Mouse (Mus musculus) heart, postnatal 0 days (tissue): ENCODE data around the gene Ctbs. TPM values are rescaled to one million over a fixed set of nuclear protein-coding genes. Genes with fewer than 3 reads are reported as not detected.

Experiments used
- ATAC-seq: fragments of 200-750 bp; cut with Nextera tagmentation; 2 replicates; pipeline ENCODE4 v1.8.0; 2017; ENCODE audit warnings: low read depth, moderate number of reproducible peaks, moderate library complexity; ENCODE audit not compliant: insufficient read depth
- DNase-seq: peaks from one replicate; pipeline ENCODE4 v3.0.0-alpha.2; 2016; ENCODE audit warnings: low spot score
- H3K27ac ChIP-seq: fragments of 300-500 bp; sonication (generic); 2 replicates; pipeline ENCODE4 v1.5.1; 2014; ENCODE audit warnings: low read depth, mild to moderate bottlenecking
- H3K27me3 ChIP-seq: fragments of 300-500 bp; sonication (generic); 2 replicates; pipeline ENCODE4 v1.6.1; 2014; ENCODE audit warnings: low read length, mixed read lengths; ENCODE audit not compliant: control insufficient read depth, insufficient read depth
- H3K36me3 ChIP-seq: fragments of 300-500 bp; sonication (generic); replicated peaks from 2 replicates; pipeline ENCODE4 v1.6.1; 2014; ENCODE audit warnings: low read length, mixed read lengths; ENCODE audit not compliant: control insufficient read depth, insufficient read depth
- H3K4me1 ChIP-seq: fragments of 300-500 bp; sonication (generic); 2 replicates; pipeline ENCODE4 v1.6.1; 2014; ENCODE audit warnings: antibody characterized with exemption; ENCODE audit not compliant: control insufficient read depth, insufficient read depth
- H3K4me2 ChIP-seq: fragments of 300-500 bp; sonication (generic); 2 replicates; pipeline ENCODE4 v1.6.1; 2014; ENCODE audit warnings: low read depth, mild to moderate bottlenecking, low read length, moderate library complexity
- H3K4me3 ChIP-seq: fragments of 300-500 bp; sonication (generic); 2 replicates; pipeline ENCODE4 v1.5.1; 2014; ENCODE audit warnings: low read depth, low read length
- H3K9ac ChIP-seq: fragments of 300-500 bp; sonication (generic); replicated peaks from 2 replicates; pipeline ENCODE4 v1.6.1; 2014; ENCODE audit warnings: low read depth, low read length, mixed read lengths
- H3K9me3 ChIP-seq: fragments of 300-500 bp; sonication (generic); replicated peaks from 2 replicates; pipeline ENCODE4 v1.6.1; 2016; ENCODE audit warnings: low read length; ENCODE audit not compliant: control insufficient read depth
- CTCF ChIP-seq: IDR thresholded peaks from 2 replicates; pipeline ENCODE4 v1.5.1; 2016; ENCODE audit warnings: antibody characterized with exemption, control low read depth, low read depth
- EP300 ChIP-seq: IDR thresholded peaks from 2 replicates; pipeline ENCODE4 v1.6.1; 2016; ENCODE audit warnings: antibody characterized with exemption, low read depth
- WGBS: fragments of 180-500 bp; shearing (Covaris S2); extraction: QIAGEN DNeasy Blood & Tissue Kit; methylation state at CpG from one replicate; pipeline ENCODE4 v1.1.7; 2014; 5-methylcytosine and 5-hydroxymethylcytosine counted together
- polyA plus RNA-seq: library from polyadenylated mRNA; unstranded; fragments of >200 nt; fragmentation: Nextera tagmentation; extraction: Ambion mirVana; gene quantifications from 2 replicates; pipeline ENCODE4 v1.2.1, GENCODE M21; 2015
- total RNA-seq: library from RNA; depleted of rRNA; stranded (reverse); fragments of >200 nt; gene quantifications from 2 replicates; pipeline ENCODE4 v1.2.3, GENCODE M21; 2014; ENCODE audit warnings: low replicate concordance

Ctbs gene
- total and polyA plus RNA-seq, 2 experiments from 2014 or later: 4.2 to 6.6 TPM

DNA sequence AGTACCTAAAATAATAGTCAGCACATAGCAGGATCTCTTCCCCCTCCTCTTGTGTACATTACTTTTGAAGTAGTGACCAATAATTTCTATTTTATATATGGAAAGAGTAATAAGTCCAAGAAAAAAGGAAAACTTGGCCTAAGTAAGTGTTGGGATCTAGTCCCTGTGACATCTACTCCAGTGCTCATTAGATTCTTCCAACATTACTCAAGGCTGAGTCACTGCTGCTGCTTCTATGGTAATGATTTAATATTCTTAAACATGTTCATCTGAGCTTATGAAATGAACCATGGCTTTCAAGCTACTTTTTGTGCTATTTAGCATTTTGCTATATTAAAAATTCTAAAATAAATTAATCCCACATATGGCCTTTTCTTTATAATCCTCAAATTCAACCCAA is 24.1 kb downstream of the Ctbs start:
- H3K9ac ChIP-seq: no peak overlapping the region
- no peaks in the 10 kb centered on the region for H3K4me1 ChIP-seq
- no peaks in the 10 kb centered on the region for H3K27me3 ChIP-seq
- ATAC-seq (no peak), DNase-seq (no peak)
- no peak overlapping the region for H3K27ac ChIP-seq
- no peaks in the 10 kb centered on the region for H3K9me3 ChIP-seq
- TF ChIP-seq EP300 (no peak), CTCF (no peak)
- no peak overlapping the region for H3K4me3 ChIP-seq
- no peak overlapping the region for H3K4me2 ChIP-seq
- no peaks in the 10 kb centered on the region for H3K36me3 ChIP-seq

DNA sequence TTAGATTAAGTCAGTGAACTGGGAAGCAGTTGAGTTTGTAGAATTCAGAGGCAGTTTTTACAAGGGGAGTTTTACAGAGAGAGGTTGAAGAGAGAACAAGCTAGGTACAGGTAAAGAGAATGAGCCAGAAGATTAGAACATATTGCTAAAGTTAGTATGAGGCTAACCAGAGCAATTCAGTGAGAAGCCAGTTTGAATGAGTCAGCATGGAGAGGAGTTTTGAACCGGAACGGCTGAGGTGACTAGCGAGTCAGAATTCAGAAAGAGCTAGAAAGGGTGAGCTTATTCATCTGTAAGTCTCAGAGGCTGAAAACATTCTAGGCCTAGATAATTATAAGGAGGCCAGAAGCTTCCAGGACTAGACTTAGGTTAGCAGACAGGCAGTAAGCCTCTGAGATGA is 24.8 kb downstream of the Ctbs start:
- TF ChIP-seq EP300: no peak
- TF ChIP-seq CTCF: no peak
- ATAC-seq (no peak), DNase-seq (no peak)
- Histone ChIP-seq H3K9ac (no peak overlapping the region), H3K4me3 (no peak overlapping the region), H3K27me3 (no peaks in the 10 kb centered on the region), H3K27ac (no peak overlapping the region), H3K9me3 (no peaks in the 10 kb centered on the region), H3K4me1 (no peaks in the 10 kb centered on the region), H3K4me2 (no peak overlapping the region), H3K36me3 (no peaks in the 10 kb centered on the region)
- 83% methylated on average over 3 of the region's 3 CpGs for WGBS

DNA sequence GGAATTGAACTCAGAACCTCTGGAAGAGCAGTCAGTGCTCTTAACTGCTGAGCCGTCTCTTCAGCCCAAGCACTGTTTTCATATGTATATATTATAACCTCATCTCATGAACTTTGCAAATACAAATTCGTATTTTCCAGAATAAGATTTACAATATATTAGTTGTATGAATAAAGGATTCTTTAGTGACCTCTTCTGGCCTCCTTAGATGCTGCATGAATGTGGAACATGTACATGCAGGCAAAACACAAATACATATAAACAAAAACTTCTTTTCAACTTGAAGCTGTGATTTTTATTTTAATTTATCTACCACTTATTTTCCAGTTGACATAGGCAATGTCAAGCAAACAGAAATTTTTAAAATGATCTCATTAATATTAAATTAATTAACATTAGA is 32.4 kb downstream of the Ctbs start:
- Histone ChIP-seq H3K27ac (no peak overlapping the region), H3K4me2 (no peak overlapping the region), H3K27me3 (no peaks in the 10 kb centered on the region), H3K4me3 (no peak overlapping the region), H3K4me1 (no peaks in the 10 kb centered on the region), H3K9ac (no peak overlapping the region), H3K9me3 (no peaks in the 10 kb centered on the region), H3K36me3 (no peaks in the 10 kb centered on the region)
- DNase-seq (no peak), ATAC-seq (no peak)
- 56% methylated on average over 2 of the region's 2 CpGs for WGBS
- no peak for TF ChIP-seq EP300
- TF ChIP-seq CTCF: peak; percentile 28

DNA sequence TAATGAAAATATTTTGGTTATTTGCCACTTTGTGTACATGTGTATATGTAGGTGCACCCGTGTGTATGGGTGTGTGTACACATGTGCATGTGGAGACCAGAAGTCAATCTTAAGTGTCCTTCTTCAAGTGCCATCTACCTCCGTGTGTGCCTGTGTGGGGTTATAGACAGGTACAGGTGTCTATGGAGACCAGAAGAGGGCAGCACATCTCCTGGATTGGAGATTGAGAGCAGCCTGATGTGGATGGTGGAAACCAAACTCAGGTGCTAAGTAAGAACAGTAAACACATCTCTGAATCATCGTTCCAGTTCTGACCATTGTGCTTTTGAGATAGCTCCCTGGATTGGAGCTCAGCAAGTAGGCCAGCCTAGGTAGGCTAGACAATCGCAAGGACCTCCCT is 36.9 kb downstream of the Ctbs start:
- Histone ChIP-seq H3K27ac (no peak overlapping the region), H3K9ac (no peak overlapping the region), H3K4me2 (no peak overlapping the region), H3K4me3 (no peak overlapping the region), H3K9me3 (no peaks in the 10 kb centered on the region), H3K27me3 (no peaks in the 10 kb centered on the region), H3K36me3 (no peaks in the 10 kb centered on the region), H3K4me1 (no peaks in the 10 kb centered on the region)
- TF ChIP-seq EP300 (no peak), CTCF (no peak)
- DNase-seq: no peak
- WGBS: 75% methylated on average over 4 of the region's 4 CpGs
- ATAC-seq: no peak

DNA sequence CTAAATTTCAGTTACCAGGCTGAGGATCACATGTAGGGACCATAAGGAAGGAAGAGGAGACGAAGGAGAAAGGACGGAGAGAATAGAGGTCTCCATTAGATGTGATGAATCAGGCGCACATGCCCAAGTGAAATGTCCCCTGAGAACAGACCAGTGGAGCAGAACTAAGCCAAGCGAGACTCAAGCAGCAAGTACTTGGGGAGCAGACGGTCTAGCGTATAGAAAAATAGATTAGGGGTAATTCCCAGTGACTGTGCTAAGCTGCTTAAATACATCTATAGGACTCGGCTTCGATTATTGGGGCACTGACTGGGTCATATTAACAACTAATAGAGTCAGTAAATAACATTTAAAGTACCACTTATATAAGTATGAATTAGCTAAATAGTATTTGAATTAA is 45.3 kb downstream of the Ctbs start:
- Histone ChIP-seq H3K9ac (no peak overlapping the region), H3K9me3 (no peaks in the 10 kb centered on the region), H3K27ac (no peak overlapping the region), H3K4me3 (no peak overlapping the region), H3K4me2 (no peak overlapping the region), H3K27me3 (no peaks in the 10 kb centered on the region), H3K36me3 (no peaks in the 10 kb centered on the region), H3K4me1 (no peaks in the 10 kb centered on the region)
- no peak for DNase-seq
- ATAC-seq: no peak
- WGBS: 87% methylated on average over 8 of the region's 8 CpGs
- TF ChIP-seq EP300: no peak
- TF ChIP-seq CTCF: no peak

DNA sequence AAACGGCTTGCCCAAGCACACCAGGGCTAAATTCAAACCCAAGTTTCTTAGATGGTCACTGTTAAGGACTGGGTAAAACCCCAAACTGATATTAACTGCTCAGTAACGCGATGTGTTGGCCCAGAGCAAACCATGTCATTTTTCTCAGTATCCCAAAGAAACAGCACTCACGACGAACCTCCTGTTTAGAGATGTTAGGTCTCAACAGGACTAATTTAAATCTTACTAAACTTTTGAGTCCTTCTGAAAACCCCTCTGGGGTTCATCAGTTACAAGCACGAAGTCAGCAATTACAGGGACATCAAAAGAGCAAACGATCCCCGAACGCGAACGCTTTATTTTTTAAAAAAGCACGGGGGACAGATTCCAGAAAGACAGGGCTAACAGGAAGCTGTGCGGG is 49.4 kb downstream of the Ctbs start:
- TF ChIP-seq EP300 (no peak), CTCF (no peak)
- Histone ChIP-seq H3K9ac (peak overlapping the region; percentile 94), H3K4me2 (peak overlapping the region; percentile 54), H3K9me3 (no peaks in the 10 kb centered on the region), H3K4me1 (peaks cover 16% of the 10 kb centered on the region), H3K36me3 (peaks cover 8% of the 10 kb centered on the region), H3K27me3 (no peaks in the 10 kb centered on the region), H3K27ac (peak overlapping the region; percentile 93), H3K4me3 (peak overlapping the region; percentile 91)
- 2% methylated on average over 13 of the region's 13 CpGs for WGBS
- DNase-seq (peak; percentile 41), ATAC-seq (no peak)
